Mouse (Mus musculus) myocyte (in vitro differentiated cells): ENCODE results near the gene Ppp1r15a.

ENCODE experiments used
- MAX ChIP-seq: IDR thresholded peaks from one replicate; pipeline ENCODE4 v1.6.1; 2011; ENCODE audit warnings: low read depth, mild to moderate bottlenecking, control low read depth
- POLR2A ChIP-seq: IDR thresholded peaks from one replicate; pipeline ENCODE4 v1.6.1; 2011; ENCODE audit warnings: low read depth, mild to moderate bottlenecking, control low read depth, moderate library complexity; ENCODE audit not compliant: insufficient read length
- POLR2AphosphoS2 ChIP-seq: IDR thresholded peaks from one replicate; pipeline ENCODE4 v1.6.1; 2011; ENCODE audit warnings: low read depth, control low read depth; ENCODE audit not compliant: insufficient read length
- REST ChIP-seq: IDR thresholded peaks from one replicate; pipeline ENCODE4 v1.6.1; 2011; ENCODE audit warnings: mild to moderate bottlenecking, control low read depth, moderate library complexity; ENCODE audit not compliant: insufficient read depth, insufficient read length
- TCF12 ChIP-seq: IDR thresholded peaks from one replicate; pipeline ENCODE4 v1.6.1; 2011; ENCODE audit warnings: mild to moderate bottlenecking, control low read depth; ENCODE audit not compliant: poor library complexity, insufficient read depth, severe bottlenecking

- no peak for TF ChIP-seq POLR2A
- no peak for TF ChIP-seq MAX
- TF ChIP-seq POLR2AphosphoS2: no peak
- no peak for TF ChIP-seq REST
- TF ChIP-seq TCF12: no peak
These were observed 42.8 kb upstream of the Ppp1r15a start for GRCm38 (mm10) chr7:45568601-45569473.
